Mouse (Mus musculus): ENCODE measurements around the gene Msmp. TPM values are rescaled to one million over a fixed set of nuclear protein-coding genes. Genes with fewer than 3 reads are reported as not detected.
"Not testable (repeated sequence)": the region's sequence is repeated elsewhere in the genome, so short reads cannot be mapped to it uniquely, and the experiment has no call there.

The Msmp gene
- polyA plus RNA-seq, 1 experiment from 2014 or later = 2.1 TPM

- no peaks in the 10 kb centered on the region for H3K27me3 ChIP-seq
- H3K4me1 ChIP-seq = peaks cover 52% of the 10 kb centered on the region
- WGBS = 66% methylated on average over 13 of the region's 13 CpGs
- peak overlapping the region; percentile 26; the same call in 1 of the 2 replicates for H3K27ac ChIP-seq
- ATAC-seq (ENCODE audit: insufficient number of reproducible peaks, insufficient read depth, low FRiP score, low TSS enrichment) = no peak
- peak overlapping the region; percentile 82 for H3K4me2 ChIP-seq (replicated peaks)
- peaks cover 22% of the 10 kb centered on the region for H3K36me3 ChIP-seq
- H3K9ac ChIP-seq = 0 out of 2 replicates have a peak overlapping the region, but pooled peaks have one; percentile 1
- no peaks in the 10 kb centered on the region for H3K9me3 ChIP-seq
- peak overlapping the region; percentile 93; the same call in 1 of the 2 replicates for H3K4me3 ChIP-seq
Measured at GRCm38 (mm10) chr4:43559519-43560242, 24.6 kb downstream of the Msmp start.

- H3K27ac ChIP-seq = peak overlapping the region; percentile 87
- peak overlapping the region; percentile 18 for H3K4me3 ChIP-seq
- WGBS = 17% methylated on average over 13 of the region's 13 CpGs
- no peaks in the 10 kb centered on the region for H3K9me3 ChIP-seq
- H3K9ac ChIP-seq = peak overlapping the region; percentile 47
- H3K4me2 ChIP-seq (replicated peaks) = peak overlapping the region; percentile 41
- H3K27me3 ChIP-seq = no peaks in the 10 kb centered on the region
- H3K36me3 ChIP-seq = peaks cover 29% of the 10 kb centered on the region
- no peak for ATAC-seq (ENCODE audit: insufficient number of reproducible peaks, insufficient read depth, low FRiP score, low TSS enrichment)
- H3K4me1 ChIP-seq = peaks cover 50% of the 10 kb centered on the region
Measured at GRCm38 (mm10) chr4:43558631-43559356, 25.5 kb downstream of the Msmp start.

GRCm38 (mm10) chr4:43558028-43558630 lies 26.2 kb downstream of the Msmp start:
- H3K27me3 ChIP-seq = no peaks in the 10 kb centered on the region
- H3K27ac ChIP-seq = peak overlapping the region; percentile 87
- H3K36me3 ChIP-seq = peaks cover 36% of the 10 kb centered on the region
- no peaks in the 10 kb centered on the region for H3K9me3 ChIP-seq
- peak overlapping the region; percentile 41 for H3K4me2 ChIP-seq (replicated peaks)
- 18% methylated on average over 5 of the region's 5 CpGs for WGBS
- no peak for ATAC-seq (ENCODE audit: insufficient number of reproducible peaks, insufficient read depth, low FRiP score, low TSS enrichment)
- H3K4me1 ChIP-seq = peaks cover 43% of the 10 kb centered on the region
- H3K9ac ChIP-seq = peak overlapping the region; percentile 47; the same call in 1 of the 2 replicates
- H3K4me3 ChIP-seq = peak overlapping the region; percentile 18

GRCm38 (mm10) chr4:43555926-43556325 lies 28.4 kb downstream of the Msmp start:
- Histone ChIP-seq H3K4me3 (no peak overlapping the region), H3K27ac (no peak overlapping the region), H3K4me2 (replicated peaks) (no peak overlapping the region), H3K4me1 (peaks cover 37% of the 10 kb centered on the region), H3K36me3 (peaks cover 56% of the 10 kb centered on the region), H3K9ac (no peak overlapping the region), H3K9me3 (no peaks in the 10 kb centered on the region), H3K27me3 (no peaks in the 10 kb centered on the region)
- WGBS = 95% methylated on average over 7 of the region's 7 CpGs
- no peak for ATAC-seq (ENCODE audit: insufficient number of reproducible peaks, insufficient read depth, low FRiP score, low TSS enrichment)

GRCm38 (mm10) chr4:43553891-43554290 lies 30.4 kb downstream of the Msmp start:
- peaks cover 76% of the 10 kb centered on the region for H3K36me3 ChIP-seq
- no peak overlapping the region for H3K9ac ChIP-seq
- no peak for ATAC-seq (ENCODE audit: insufficient number of reproducible peaks, insufficient read depth, low FRiP score, low TSS enrichment)

GRCm38 (mm10) chr4:43552437-43552836 lies 31.9 kb downstream of the Msmp start:
- H3K4me3 ChIP-seq = no peak overlapping the region
- WGBS = 95% methylated on average over 5 of the region's 5 CpGs

More at GRCm38 (mm10) chr4:43553891-43554290, 30.4 kb downstream of the Msmp start:
- no peak overlapping the region for H3K4me2 ChIP-seq (replicated peaks)
- H3K27ac ChIP-seq = no peak overlapping the region
- H3K27me3 ChIP-seq = no peaks in the 10 kb centered on the region
- H3K4me3 ChIP-seq = no peak overlapping the region
- peaks cover 16% of the 10 kb centered on the region for H3K4me1 ChIP-seq
- no peaks in the 10 kb centered on the region for H3K9me3 ChIP-seq

GRCm38 (mm10) chr4:43551854-43552253 lies 32.4 kb downstream of the Msmp start:
- H3K27ac ChIP-seq; H3K4me3 ChIP-seq; H3K9ac ChIP-seq; H3K4me1 ChIP-seq; H3K9me3 ChIP-seq; H3K4me2 ChIP-seq (replicated peaks); H3K27me3 ChIP-seq; ATAC-seq (ENCODE audit: insufficient number of reproducible peaks, insufficient read depth, low FRiP score, low TSS enrichment): not testable (repeated sequence)
- WGBS = 89% methylated on average over 6 of the region's 6 CpGs
- peaks cover 97% of the 10 kb centered on the region for H3K36me3 ChIP-seq

More at GRCm38 (mm10) chr4:43552437-43552836, 31.9 kb downstream of the Msmp start:
- Histone ChIP-seq H3K4me2 (replicated peaks) (no peak overlapping the region), H3K9me3 (no peaks in the 10 kb centered on the region), H3K9ac (no peak overlapping the region), H3K4me1 (peaks cover 2% of the 10 kb centered on the region), H3K27ac (no peak overlapping the region), H3K27me3 (no peaks in the 10 kb centered on the region), H3K36me3 (peaks cover 91% of the 10 kb centered on the region)
- ATAC-seq (ENCODE audit: insufficient number of reproducible peaks, insufficient read depth, low FRiP score, low TSS enrichment) = no peak

- ATAC-seq (ENCODE audit: insufficient number of reproducible peaks, insufficient read depth, low FRiP score, low TSS enrichment) = 0 out of 2 replicates have a peak, but pooled peaks have one; percentile 47
- 87% methylated on average over 12 of the region's 12 CpGs for WGBS
- Histone ChIP-seq H3K27ac (no peak overlapping the region), H3K27me3 (no peaks in the 10 kb centered on the region), H3K9ac (no peak overlapping the region), H3K9me3 (no peaks in the 10 kb centered on the region), H3K4me1 (no peaks in the 10 kb centered on the region), H3K36me3 (peaks cover 98% of the 10 kb centered on the region), H3K4me3 (no peak overlapping the region), H3K4me2 (replicated peaks) (no peak overlapping the region)
Measured at GRCm38 (mm10) chr4:43549055-43549454, 35.2 kb downstream of the Msmp start.

- H3K27ac ChIP-seq = no peak overlapping the region
- WGBS = 94% methylated on average over 8 of the region's 8 CpGs
- no peak overlapping the region for H3K4me3 ChIP-seq
- no peaks in the 10 kb centered on the region for H3K9me3 ChIP-seq
- no peak overlapping the region for H3K9ac ChIP-seq
- H3K36me3 ChIP-seq = peaks cover 98% of the 10 kb centered on the region
- H3K4me2 ChIP-seq (replicated peaks) = no peak overlapping the region
- no peak for ATAC-seq (ENCODE audit: insufficient number of reproducible peaks, insufficient read depth, low FRiP score, low TSS enrichment)
- H3K4me1 ChIP-seq = no peaks in the 10 kb centered on the region
- no peaks in the 10 kb centered on the region for H3K27me3 ChIP-seq
Measured at GRCm38 (mm10) chr4:43547160-43547559, 37.1 kb downstream of the Msmp start.

GRCm38 (mm10) chr4:43546375-43547047 lies 37.8 kb downstream of the Msmp start:
- 96% methylated on average over 12 of the region's 12 CpGs for WGBS
- H3K36me3 ChIP-seq = peaks cover 100% of the 10 kb centered on the region

GRCm38 (mm10) chr4:43542044-43542443 lies 42.2 kb downstream of the Msmp start:
- H3K9me3 ChIP-seq = no peaks in the 10 kb centered on the region
- 0 out of 2 replicates have a peak, but pooled peaks cover 3% of the 10 kb centered on the region for H3K4me1 ChIP-seq
- H3K27me3 ChIP-seq = no peaks in the 10 kb centered on the region
- no peak overlapping the region for H3K4me2 ChIP-seq (replicated peaks)
- H3K4me3 ChIP-seq = no peak overlapping the region
- no peak overlapping the region for H3K9ac ChIP-seq
- H3K27ac ChIP-seq = 0 out of 2 replicates have a peak overlapping the region, but pooled peaks have one; percentile 30
- peaks cover 94% of the 10 kb centered on the region for H3K36me3 ChIP-seq
- WGBS = 53% methylated on average over 3 of the region's 3 CpGs
- no peak for ATAC-seq (ENCODE audit: insufficient number of reproducible peaks, insufficient read depth, low FRiP score, low TSS enrichment)

More at GRCm38 (mm10) chr4:43546375-43547047, 37.8 kb downstream of the Msmp start:
- Histone ChIP-seq H3K27ac (no peak overlapping the region), H3K4me3 (no peak overlapping the region), H3K9ac (no peak overlapping the region), H3K9me3 (no peaks in the 10 kb centered on the region), H3K4me2 (replicated peaks) (no peak overlapping the region), H3K27me3 (no peaks in the 10 kb centered on the region), H3K4me1 (0 out of 2 replicates have a peak, but pooled peaks cover 3% of the 10 kb centered on the region)
- ATAC-seq (ENCODE audit: insufficient number of reproducible peaks, insufficient read depth, low FRiP score, low TSS enrichment) = no peak
